Mouse (Mus musculus) forebrain, embryonic 12.5 days (tissue): ENCODE measurements around the gene Rps19. TPM values are rescaled to one million over a fixed set of nuclear protein-coding genes. Genes with fewer than 3 reads are reported as not detected.
A peak's percentile ranks its signal among the peaks of the same experiment; 100 is the strongest.

ENCODE experiments used
- ATAC-seq: fragments of 200-750 bp; cut with Nextera tagmentation; 2 replicates; pipeline ENCODE4 v1.8.0; 2017; ENCODE audit warnings: moderate TSS enrichment; ENCODE audit not compliant: low FRiP score
- H3K27ac ChIP-seq: fragments of 300-500 bp; sonication (generic); 2 replicates; pipeline ENCODE4 v1.5.1; 2016; ENCODE audit warnings: mild to moderate bottlenecking
- H3K27me3 ChIP-seq: fragments of 300-500 bp; sonication (generic); 2 replicates; pipeline ENCODE4 v1.6.1; 2016; ENCODE audit warnings: mild to moderate bottlenecking
- H3K36me3 ChIP-seq: fragments of 300-500 bp; sonication (generic); replicated peaks from 2 replicates; pipeline ENCODE4 v1.6.1; 2016; ENCODE audit warnings: mild to moderate bottlenecking
- H3K4me1 ChIP-seq: fragments of 300-500 bp; sonication (generic); 2 replicates; pipeline ENCODE4 v1.6.1; 2016
- H3K4me2 ChIP-seq: fragments of 300-500 bp; sonication (generic); 2 replicates; pipeline ENCODE4 v1.6.1; 2016; ENCODE audit warnings: mild to moderate bottlenecking, moderate library complexity
- H3K4me3 ChIP-seq: fragments of 300-500 bp; sonication (generic); replicated peaks from 2 replicates; pipeline ENCODE4 v1.5.1; 2016; ENCODE audit warnings: mild to moderate bottlenecking
- H3K9ac ChIP-seq: fragments of 300-500 bp; sonication (generic); 2 replicates; pipeline ENCODE4 v1.6.1; 2016; ENCODE audit warnings: mild to moderate bottlenecking
- H3K9me3 ChIP-seq: fragments of 300-500 bp; sonication (generic); 2 replicates; pipeline ENCODE4 v1.6.1; 2016
- WGBS: fragments of 180-500 bp; shearing (Covaris S2); methylation state at CpG from one replicate; pipeline ENCODE4 v1.1.7; 2016; 5-methylcytosine and 5-hydroxymethylcytosine counted together
- polyA plus RNA-seq: library from polyadenylated mRNA; unstranded; fragments of >200 nt; fragmentation: Nextera tagmentation; extraction: Ambion mirVana; gene quantifications from 2 replicates; pipeline ENCODE4 v1.2.1, GENCODE M21; 2016

Rps19 gene
- polyA plus RNA-seq, 1 experiment from 2014 or later, result 1,518 TPM

DNA sequence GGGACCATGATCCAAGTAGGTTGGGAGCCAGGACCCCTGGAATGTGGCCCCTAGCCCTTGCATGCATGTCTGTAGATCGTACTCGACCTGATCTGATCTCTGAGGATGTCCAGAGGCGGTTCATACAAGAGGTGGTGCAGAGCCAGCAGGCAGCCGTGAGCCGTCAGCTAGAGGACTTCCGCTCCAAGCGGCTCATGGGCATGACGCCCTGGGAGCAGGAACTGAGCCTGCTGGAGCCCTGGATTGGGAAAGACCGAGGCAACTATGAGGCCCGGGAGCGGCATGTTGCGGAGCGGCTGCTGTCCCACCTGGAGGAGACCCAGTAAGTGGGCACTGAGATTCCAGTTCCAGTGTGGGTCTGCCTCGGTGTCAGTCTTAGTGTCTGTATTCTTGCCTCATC is 28.3 kb downstream of the Rps19 start:
- ATAC-seq, result no peak
- Histone ChIP-seq H3K9me3 (no peaks in the 10 kb centered on the region), H3K9ac (no peak overlapping the region), H3K27me3 (no peaks in the 10 kb centered on the region), H3K4me2 (no peak overlapping the region), H3K27ac (no peak overlapping the region), H3K36me3 (peaks cover 41% of the 10 kb centered on the region), H3K4me1 (0 out of 2 replicates have a peak, but pooled peaks cover under 1% of the 10 kb centered on the region), H3K4me3 (no peak overlapping the region)
- 92% methylated on average over 14 of the region's 14 CpGs for WGBS

DNA sequence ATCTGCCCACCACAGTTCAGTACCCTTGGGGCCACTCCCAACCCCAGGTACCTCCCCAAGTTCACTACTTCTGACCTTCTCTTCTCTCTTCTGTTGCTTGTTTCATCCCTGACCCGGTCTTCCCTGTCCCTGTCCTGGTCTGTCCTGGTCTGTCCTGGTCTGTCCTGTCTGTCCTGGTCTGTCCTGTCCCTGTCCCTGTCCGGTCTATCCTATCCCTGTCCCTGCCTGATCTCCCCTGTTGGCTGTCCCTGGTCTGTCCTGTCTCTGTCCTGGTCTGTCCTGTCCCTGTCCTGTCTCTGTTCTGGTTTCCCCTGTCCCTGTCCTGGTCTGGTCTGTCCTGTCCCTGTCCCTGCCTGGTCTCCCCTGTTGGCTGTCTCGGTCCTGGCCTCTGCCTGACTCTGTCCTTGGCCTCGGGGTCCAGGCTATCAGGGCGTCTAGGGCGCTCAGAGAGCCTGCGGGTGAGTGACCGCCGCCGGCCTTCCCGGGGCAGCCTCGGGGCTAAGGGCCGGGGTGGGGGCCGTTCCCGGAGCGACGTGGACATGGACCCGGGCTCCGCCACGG is 34.7 kb downstream of the Rps19 start:
- no peak overlapping the region for H3K9ac ChIP-seq

DNA sequence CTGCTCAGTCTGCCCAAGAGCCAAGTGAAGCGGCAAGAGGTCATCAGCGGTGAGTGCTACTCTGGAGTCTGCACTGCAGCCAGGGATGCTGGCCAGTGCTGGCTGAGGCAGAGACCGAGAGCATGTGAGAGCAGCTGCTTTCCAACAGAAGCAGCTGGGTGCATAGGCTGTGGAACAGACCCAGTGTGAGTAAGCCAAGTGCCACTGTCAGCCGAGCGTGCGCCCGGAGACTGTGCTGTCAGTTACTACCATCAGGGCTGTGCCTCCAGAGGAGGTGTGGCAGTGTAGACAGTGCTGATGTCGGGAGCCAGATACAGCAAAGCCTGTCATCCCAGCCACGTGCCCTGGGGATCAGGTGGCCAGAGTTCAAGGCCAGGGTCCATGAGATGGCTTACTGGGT is 35.6 kb downstream of the Rps19 start:
- no peak overlapping the region for H3K27ac ChIP-seq
- no peak overlapping the region for H3K4me3 ChIP-seq
- no peak overlapping the region for H3K4me2 ChIP-seq
- no peaks in the 10 kb centered on the region for H3K27me3 ChIP-seq
- H3K36me3 ChIP-seq, result peaks cover 78% of the 10 kb centered on the region
- H3K9ac ChIP-seq, result no peak overlapping the region
- WGBS, result 91% methylated on average over 9 of the region's 9 CpGs
- no peak for ATAC-seq
- H3K9me3 ChIP-seq, result no peaks in the 10 kb centered on the region
- H3K4me1 ChIP-seq, result no peaks in the 10 kb centered on the region

More for the DNA sequence above, 34.7 kb downstream of the Rps19 start:
- H3K36me3 ChIP-seq, result peaks cover 69% of the 10 kb centered on the region
- H3K27me3 ChIP-seq, result no peaks in the 10 kb centered on the region
- H3K4me2 ChIP-seq, result no peak overlapping the region
- no peak for ATAC-seq
- no peaks in the 10 kb centered on the region for H3K4me1 ChIP-seq
- no peak overlapping the region for H3K27ac ChIP-seq
- H3K4me3 ChIP-seq, result no peak overlapping the region
- 90% methylated on average over 20 of the region's 20 CpGs for WGBS
- no peaks in the 10 kb centered on the region for H3K9me3 ChIP-seq

DNA sequence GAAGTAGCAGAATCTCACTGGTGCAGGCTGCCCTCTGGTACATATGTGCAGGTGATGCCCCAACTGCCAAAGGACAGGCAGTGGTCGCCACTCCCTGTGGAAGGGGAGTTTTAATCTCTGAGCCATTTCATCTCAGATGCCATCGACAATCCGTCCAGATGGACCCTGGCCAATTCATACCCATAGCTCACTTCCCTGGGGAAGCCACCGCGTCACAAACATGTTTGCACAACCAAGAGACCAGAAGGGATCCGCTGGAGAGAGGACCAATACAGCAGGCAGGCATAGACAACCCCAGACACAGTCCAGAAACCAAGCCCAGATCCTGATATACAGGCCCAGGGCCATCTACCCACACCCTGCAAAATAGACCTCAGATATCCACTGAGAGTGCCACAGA is 46.3 kb downstream of the Rps19 start:
- Histone ChIP-seq H3K36me3 (peaks cover 23% of the 10 kb centered on the region), H3K4me1 (peaks cover 42% of the 10 kb centered on the region), H3K9ac (no peak overlapping the region), H3K27ac (no peak overlapping the region), H3K4me3 (no peak overlapping the region), H3K27me3 (peaks cover 83% of the 10 kb centered on the region), H3K9me3 (no peaks in the 10 kb centered on the region), H3K4me2 (no peak overlapping the region)
- ATAC-seq, result no peak
- 57% methylated on average over 6 of the region's 6 CpGs for WGBS

DNA sequence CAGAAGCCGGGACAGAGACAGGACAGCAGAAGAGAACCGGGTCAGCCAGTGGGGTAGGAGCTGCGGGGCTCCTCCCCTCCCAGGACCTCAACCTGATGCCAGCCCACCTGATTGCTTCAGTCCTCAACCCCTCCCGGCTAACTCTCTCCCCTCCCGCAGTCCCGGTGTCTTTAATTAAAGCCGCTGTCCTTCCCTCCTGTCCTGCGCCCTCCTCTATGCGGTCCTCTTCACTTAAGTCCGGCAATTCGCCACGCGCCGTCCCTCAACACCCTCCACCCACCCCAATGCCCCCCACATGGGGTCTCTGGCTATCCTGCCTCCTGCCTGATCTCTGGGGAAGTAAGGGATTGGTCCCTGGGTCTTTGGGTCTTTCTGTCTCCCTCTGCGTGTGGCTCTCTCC is 47.5 kb downstream of the Rps19 start:
- Histone ChIP-seq H3K9me3 (no peaks in the 10 kb centered on the region), H3K4me2 (no peak overlapping the region), H3K9ac (no peak overlapping the region; the same call in 1 of the 2 replicates), H3K27me3 (peaks cover 94% of the 10 kb centered on the region), H3K27ac (no peak overlapping the region), H3K4me3 (peak overlapping the region; percentile 1; the same call in 1 of the 2 replicates), H3K4me1 (peaks cover 42% of the 10 kb centered on the region), H3K36me3 (peaks cover 11% of the 10 kb centered on the region)
- 0% methylated on average over 15 of the region's 15 CpGs for WGBS
- ATAC-seq, result no peak

Other genes with a start within 250 kb of the Rps19 start
- 0.42 and 0.56 TPM in 2 replicates for gene Lypd3, start 247.8 kb upstream of the Rps19 start, polyA plus RNA-seq
- gene Tex101, start 207.7 kb upstream of the Rps19 start, polyA plus RNA-seq, result not detected in 2 replicates
- not detected in 2 replicates for gene BC049730, start 175.1 kb upstream of the Rps19 start, polyA plus RNA-seq
- not detected in 2 replicates for gene Gm4763, start 157.5 kb upstream of the Rps19 start, polyA plus RNA-seq
- 0.20 TPM in 1 of 2 replicates, not detected in the other for gene Cd177, start 124.1 kb upstream of the Rps19 start, polyA plus RNA-seq
- 0.36 TPM in 1 of 2 replicates, not detected in the other for gene Ceacam10, start 107.2 kb upstream of the Rps19 start, polyA plus RNA-seq
- 24.7 and 28.6 TPM in 2 replicates for gene Gm9844, start 22.2 kb upstream of the Rps19 start, polyA plus RNA-seq
- gene Lypd4, start 14.4 kb upstream of the Rps19 start, polyA plus RNA-seq, result not detected in 2 replicates
- gene Dmrtc2, start 14.3 kb upstream of the Rps19 start, polyA plus RNA-seq, result 0.24 TPM in 1 of 2 replicates, not detected in the other
- 0.22 TPM in 1 of 2 replicates, not detected in the other for gene Cd79a, start 13.0 kb downstream of the Rps19 start, polyA plus RNA-seq
- gene Arhgef1, start 18.5 kb downstream of the Rps19 start, polyA plus RNA-seq, result 68.3 and 73.5 TPM in 2 replicates
- gene Gm4881, start 60.1 kb downstream of the Rps19 start, polyA plus RNA-seq, result 1.0 and 1.7 TPM in 2 replicates
- gene Rabac1, start 88.4 kb downstream of the Rps19 start, polyA plus RNA-seq, result 82.3 and 87.7 TPM in 2 replicates
- 68.2 and 87.4 TPM in 2 replicates for gene Atp1a3, start 121.6 kb downstream of the Rps19 start, polyA plus RNA-seq
- 14.3 and 18.1 TPM in 2 replicates for gene Grik5, start 188.0 kb downstream of the Rps19 start, polyA plus RNA-seq
- gene Zfp574, start 188.2 kb downstream of the Rps19 start, polyA plus RNA-seq, result 39.7 and 41.2 TPM in 2 replicates